Mouse (Mus musculus) lung, adult 2 months (tissue): ENCODE results near the gene Actr10. TPM values are rescaled to one million over a fixed set of nuclear protein-coding genes. Genes with fewer than 3 reads are reported as not detected.

ENCODE experiments used
- DNase-seq: peaks from one replicate; pipeline ENCODE4 v3.0.0; 2022
- H3K4me1 ChIP-seq: fragments of 200-500 bp; 2 replicates; pipeline ENCODE4 v1.6.1; 2011; ENCODE audit warnings: low read length; ENCODE audit not compliant: control insufficient read depth, insufficient read depth
- H3K4me3 ChIP-seq: fragments of 200-500 bp; replicated peaks from 2 replicates; pipeline ENCODE3; 2011; ENCODE audit warnings: low read depth, mild to moderate bottlenecking, control low read depth, low read length; ENCODE audit errors: extremely low read depth
- CTCF ChIP-seq: fragments of 200-500 bp; IDR thresholded peaks from 2 replicates; pipeline ENCODE4 v1.5.1; 2011; ENCODE audit warnings: mild to moderate bottlenecking, low read length, control low read depth; ENCODE audit not compliant: insufficient read depth
- POLR2A ChIP-seq: fragments of 200-500 bp; IDR thresholded peaks from 2 replicates; pipeline ENCODE4 v1.6.1; 2011; ENCODE audit warnings: low read depth, mild to moderate bottlenecking, control low read depth, low read length, borderline replicate concordance; ENCODE audit errors: extremely low read depth
- WGBS: fragments of 180-500 bp; shearing (Covaris S2); methylation state at CpG from one replicate; pipeline ENCODE4 v1.1.7; 2018; 5-methylcytosine and 5-hydroxymethylcytosine counted together
- polyA plus RNA-seq: library from polyadenylated mRNA; depleted of rRNA; stranded (reverse); fragments of >200 nt; gene quantifications from 2 replicates; pipeline ENCODE4 v1.2.3, GENCODE M21; 2012; rRNA removed

The Actr10 gene
- polyA plus RNA-seq, 1 experiment: 26.5 TPM

DNA sequence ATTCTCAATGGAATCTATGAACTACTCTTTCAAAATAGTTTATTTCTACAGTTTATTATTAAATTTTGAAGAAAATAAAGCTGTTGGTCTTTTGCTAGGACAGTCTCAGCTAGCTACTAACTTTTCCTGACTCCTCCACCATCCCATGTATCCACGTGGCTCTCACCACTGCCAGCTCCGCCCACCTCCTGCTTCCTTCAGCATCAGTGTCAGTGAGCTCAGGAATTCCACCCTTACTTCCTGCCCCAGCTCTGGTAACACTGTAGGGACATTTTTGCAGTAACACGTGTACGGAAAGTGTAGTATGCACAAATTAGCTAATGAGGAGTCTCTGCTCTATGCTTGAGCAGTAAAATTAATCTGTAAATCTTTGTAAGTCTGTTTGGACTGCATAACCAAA is 72.1 kb downstream of the Actr10 start:
- WGBS: 22% methylated on average over 4 of the region's 4 CpGs
- no peak overlapping the region for H3K4me3 ChIP-seq
- TF ChIP-seq POLR2A (no peak), CTCF (no peak)
- peaks cover 16% of the 10 kb centered on the region for H3K4me1 ChIP-seq
- DNase-seq: no peak

Other genes starting within 250 kb of the Actr10 start
- 29.1 and 32.6 TPM in 2 replicates for gene Frmd6, start 112.3 kb upstream of the Actr10 start, polyA plus RNA-seq
- gene Psma3, start 36.8 kb downstream of the Actr10 start, polyA plus RNA-seq: 14.9 and 30.0 TPM in 2 replicates
- 4.1 and 5.4 TPM in 2 replicates for gene Arid4a, start 78.1 kb downstream of the Actr10 start, polyA plus RNA-seq
- gene Tomm20l, start 173.6 kb downstream of the Actr10 start, polyA plus RNA-seq: not detected in 2 replicates
- 6.2 and 7.9 TPM in 2 replicates for gene Timm9, start 198.8 kb downstream of the Actr10 start, polyA plus RNA-seq
- gene 2700049A03Rik, start 199.0 kb downstream of the Actr10 start, polyA plus RNA-seq: 1.9 and 2.3 TPM in 2 replicates